Mouse (Mus musculus) ovary, postnatal 10 days (tissue): Measurements from ENCODE around the gene Oser1.

Source experiments
- DNase-seq: peaks from one replicate; pipeline ENCODE4 v3.0.0; 2022; ENCODE audit warnings: low spot score

The Oser1 gene

DNA sequence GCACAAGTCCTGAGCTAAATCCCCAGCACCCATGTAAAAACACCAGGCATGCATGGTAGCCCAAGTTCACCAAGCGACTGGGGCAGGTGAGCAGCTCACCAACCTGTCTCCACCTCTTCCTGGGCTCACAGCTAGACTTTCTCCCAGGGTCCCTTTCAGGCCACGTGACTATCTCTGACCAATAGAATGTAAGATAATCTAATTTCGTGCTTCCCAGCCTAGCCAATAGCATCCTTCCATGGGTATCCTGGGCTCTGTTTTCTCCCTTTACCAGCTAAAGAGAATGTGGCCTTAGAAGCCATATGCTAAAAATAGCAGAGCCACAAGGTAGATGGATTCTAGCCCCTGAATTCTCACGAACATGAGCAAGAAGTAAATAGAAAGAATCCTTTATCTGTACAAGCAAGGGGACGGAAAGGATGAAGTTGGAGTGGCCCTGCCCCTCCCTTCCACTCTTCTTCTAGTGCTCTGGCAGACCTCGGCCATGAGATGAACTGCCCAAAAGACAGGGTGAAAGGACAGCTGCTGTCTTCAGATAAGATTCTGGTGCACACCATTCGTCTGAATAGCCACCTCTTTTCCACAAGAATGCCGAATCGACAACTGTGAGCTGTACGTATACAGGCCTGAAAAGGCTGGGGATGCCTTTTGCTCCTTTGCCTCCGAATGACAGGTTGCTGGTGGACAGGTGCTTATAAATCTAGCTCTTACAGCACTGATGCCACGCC, 68.2 kb downstream of the Oser1 start:
- DNase-seq: no peak
